Mouse (Mus musculus): ENCODE data around the gene Aurka.

The Aurka gene

GRCm38 (mm10) chr2:172328248-172328647, 42.1 kb downstream of the Aurka start:
- no peak for DNase-seq (ENCODE audit: low spot score)

GRCm38 (mm10) chr2:172320878-172321277, 49.5 kb downstream of the Aurka start:
- DNase-seq (ENCODE audit: low spot score) = no peak

DNA sequence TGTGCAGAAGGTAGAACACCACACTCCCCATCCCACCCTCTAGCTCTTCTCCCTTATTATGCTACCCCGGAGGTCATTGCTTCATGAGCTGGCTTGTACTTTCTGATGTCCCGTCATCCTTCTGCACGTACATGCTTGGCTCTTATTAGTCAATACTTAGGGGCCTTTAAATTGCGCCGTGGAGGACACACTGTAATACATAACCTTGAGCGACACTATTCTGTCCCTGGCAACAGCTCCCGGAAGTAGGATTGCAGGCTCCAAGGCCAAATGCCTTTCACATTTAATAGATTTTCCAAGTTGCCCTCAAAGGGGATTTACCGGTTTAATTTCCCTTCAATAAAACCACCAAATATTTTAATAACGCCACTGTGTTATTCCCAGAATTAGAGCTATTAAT, 58.6 kb downstream of the Aurka start:
- DNase-seq (ENCODE audit: low spot score) = no peak

DNA sequence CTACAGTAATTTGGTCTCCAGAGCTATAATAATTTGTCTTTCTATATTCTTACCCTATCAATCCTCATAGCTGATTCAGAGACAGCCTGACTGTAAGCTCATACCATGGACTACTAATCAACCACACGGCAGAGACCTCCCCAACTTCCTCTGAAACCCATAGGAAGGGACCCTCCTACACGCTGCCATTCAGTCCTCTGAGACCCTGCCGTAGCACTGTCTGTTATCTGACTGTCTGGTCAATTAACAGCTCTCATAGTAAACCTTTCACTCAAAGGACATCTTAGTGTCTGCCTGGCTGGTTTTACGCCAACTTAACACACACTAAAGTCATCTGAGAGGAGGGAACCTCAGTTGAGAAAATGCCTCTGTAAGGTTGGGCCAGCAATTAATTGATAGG, 63.8 kb downstream of the Aurka start:
- DNase-seq (ENCODE audit: low spot score) = no peak
